Mouse (Mus musculus): ENCODE results near the gene Palm3.

DNA sequence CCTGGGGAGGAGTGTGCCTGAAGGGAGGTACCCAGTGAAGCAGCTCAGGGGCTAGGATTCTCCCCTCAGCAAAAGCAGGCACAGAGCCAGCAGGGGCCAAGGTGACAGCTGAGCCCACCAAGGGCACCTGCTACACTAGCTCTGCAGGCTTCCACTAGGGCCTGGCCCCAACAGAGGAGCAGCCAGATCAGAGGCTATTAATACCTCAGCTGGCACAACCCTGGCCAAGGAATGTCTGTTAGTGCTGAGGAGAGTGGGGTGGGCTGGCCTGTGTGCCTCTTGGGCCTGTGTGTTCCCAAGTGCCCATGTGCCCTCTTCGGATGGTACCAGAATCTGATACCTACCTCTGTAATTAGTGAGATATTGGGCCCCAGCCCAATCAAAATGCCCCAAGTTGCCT is 41.0 kb upstream of the Palm3 start:
- TF ChIP-seq CTCF (IDR thresholded peaks at IDR 0.05; ENCODE audit: insufficient read depth, low read length) (no peak), POLR2A (IDR thresholded peaks at IDR 0.05; ENCODE audit: borderline replicate concordance, extremely low read depth, low read depth, low read length) (no peak)
